Mouse (Mus musculus): ENCODE measurements at regions not wholly inside any gene's neighbourhood (a gene's known extent, or its start where the extent isn't known, plus 50 kb on each side); places are given as distances from the start of the nearest gene placed in this dataset.
"Not testable (repeated sequence)": the region's sequence is repeated elsewhere in the genome, so short reads cannot be mapped to it uniquely, and the experiment has no call there.

DNA sequence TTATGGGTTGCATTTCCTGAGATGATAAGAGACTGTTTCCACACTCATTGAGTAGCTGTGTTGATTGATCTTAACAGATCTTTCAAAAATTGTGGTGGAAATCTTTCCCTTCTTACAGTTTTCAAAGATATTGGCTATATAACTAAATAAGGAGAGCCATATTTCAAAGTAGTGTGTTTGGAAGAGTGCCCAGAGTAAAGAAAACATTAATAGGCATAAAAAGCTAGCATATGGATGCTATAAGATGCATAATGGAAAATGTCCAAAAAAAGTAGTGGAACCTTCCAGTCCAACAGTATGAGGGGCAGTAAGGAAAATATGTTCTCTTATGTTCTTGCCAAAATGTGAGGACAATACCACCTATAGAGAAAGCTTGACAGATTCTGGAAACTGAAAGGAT, 137.2 kb upstream of the Speer3 start:
- no peak for DNase-seq (ENCODE audit: low spot score in 2 of 2)

DNA sequence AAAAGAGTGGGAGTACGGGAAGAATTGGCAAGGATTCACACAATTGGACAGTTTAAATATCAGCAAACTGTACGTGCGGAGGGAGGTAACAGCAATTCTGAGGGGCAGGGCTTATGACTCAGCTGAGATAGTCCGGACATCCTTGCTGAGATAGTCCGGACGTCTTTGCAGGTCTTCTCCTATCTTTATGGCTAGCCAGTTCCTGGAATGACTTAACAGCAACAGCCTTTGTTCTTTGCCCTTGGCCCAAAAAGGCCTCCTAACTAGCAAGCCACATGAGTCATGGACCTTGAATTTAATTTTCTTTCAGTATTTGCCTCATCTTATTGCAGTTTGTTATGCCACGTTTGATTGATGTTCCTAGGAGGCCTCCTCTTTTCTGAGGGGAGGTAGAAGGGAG, 133.1 kb upstream of the Speer3 start:
- DNase-seq (ENCODE audit: low spot score in 2 of 2), result not testable (repeated sequence)

DNA sequence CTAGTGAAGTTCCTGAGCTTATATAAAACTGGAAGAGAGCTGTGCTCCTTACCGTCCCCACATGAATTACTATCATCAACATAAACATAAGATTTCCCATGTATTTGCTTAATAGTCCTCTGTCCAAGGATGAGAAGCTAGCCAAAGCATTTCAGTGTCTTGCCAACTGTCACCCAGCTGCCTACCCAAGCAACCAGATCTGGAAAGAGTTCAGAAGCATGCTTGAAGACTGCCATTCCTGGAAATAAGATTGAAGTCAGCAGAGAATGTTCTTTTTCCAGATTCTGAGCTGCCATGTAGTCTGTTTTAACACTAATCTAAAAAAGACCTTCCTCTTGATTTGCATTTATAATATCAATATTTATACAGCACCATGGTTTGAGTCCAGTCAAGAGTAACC, 131.9 kb upstream of the Speer3 start:
- no peak for DNase-seq (ENCODE audit: low spot score in 2 of 2)

DNA sequence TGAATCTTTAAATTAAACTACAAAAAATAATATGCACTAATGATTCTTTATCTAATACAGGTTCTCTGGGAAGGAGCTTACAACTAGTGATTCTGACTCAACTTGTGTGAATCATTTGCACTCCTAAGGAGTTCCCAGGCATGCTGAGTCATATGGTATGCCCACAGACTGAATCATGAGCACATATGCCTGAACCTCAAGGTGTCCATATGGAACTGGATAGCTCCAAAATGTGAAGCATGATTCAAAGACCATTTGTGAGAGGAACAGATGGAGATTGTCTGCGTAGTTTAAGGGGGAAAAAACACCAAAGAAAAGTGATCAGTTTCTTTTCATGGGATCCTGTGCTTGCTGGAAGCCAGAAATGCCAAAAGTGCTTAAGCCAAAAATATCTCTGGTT, 124.0 kb upstream of the Speer3 start:
- no peak for DNase-seq (ENCODE audit: low spot score in 2 of 2)

DNA sequence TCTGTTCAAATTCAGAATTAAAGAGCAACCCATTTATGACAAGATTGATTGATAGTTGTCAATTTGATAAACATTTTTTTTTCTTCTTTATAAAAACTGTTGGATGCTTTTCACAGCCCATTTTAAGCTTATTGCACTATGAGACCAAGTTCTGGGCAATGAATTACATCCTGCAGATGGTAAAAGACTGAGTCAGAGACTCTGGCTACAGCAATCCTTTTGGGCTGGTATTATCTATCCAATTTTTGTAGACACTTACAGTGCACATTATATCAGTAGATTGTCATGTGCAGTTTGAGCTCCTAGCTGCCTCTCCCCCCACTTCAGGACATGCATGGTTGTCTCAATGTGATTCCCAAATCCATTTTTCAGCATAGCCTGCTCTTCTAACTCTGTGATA, 122.6 kb upstream of the Speer3 start:
- no peak for DNase-seq (ENCODE audit: low spot score in 2 of 2)

DNA sequence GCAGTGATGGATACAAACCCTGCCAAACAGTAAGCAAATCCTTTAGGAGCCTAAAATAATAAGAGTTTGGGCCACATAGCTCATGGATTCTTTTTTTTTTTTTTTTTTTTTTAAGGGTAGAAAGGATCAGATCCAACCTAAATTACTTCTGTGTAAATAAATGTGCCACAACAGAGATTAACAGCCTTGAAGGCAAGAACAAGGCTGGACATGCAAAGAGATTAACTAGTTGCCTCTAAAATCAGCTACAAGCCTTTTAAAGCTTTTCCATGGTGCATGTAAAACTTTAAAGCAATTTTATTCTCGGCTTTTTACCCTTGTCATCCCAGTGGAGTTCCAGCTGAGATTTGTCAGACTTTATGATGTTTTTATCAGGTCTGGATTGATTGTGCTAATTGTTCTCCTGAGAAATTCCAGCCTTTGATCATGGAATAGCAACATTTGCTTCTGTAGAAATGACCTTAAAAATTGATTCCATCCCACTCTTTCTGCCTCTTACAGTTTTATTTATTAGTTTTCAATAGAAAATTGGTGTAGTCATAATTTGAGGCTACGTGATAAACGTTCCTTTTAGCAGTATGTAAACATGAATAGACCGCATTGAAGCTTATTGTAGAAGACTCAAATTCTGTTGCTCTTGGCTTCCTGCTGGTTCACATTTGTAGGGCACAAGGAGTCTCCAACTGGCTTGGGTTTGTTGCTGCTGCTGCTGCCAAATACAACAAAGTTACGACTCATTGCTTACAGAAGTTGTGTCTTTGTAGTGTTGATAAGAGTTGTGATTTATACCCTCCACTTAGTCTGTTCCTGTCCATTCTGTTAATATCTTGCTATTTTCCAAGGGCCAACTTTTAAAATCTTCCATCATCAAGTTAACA, 100.3 kb upstream of the Speer3 start:
- peak in 1 of 2 experiments; percentile 1 for DNase-seq (ENCODE audit: low spot score in 2 of 2)

DNA sequence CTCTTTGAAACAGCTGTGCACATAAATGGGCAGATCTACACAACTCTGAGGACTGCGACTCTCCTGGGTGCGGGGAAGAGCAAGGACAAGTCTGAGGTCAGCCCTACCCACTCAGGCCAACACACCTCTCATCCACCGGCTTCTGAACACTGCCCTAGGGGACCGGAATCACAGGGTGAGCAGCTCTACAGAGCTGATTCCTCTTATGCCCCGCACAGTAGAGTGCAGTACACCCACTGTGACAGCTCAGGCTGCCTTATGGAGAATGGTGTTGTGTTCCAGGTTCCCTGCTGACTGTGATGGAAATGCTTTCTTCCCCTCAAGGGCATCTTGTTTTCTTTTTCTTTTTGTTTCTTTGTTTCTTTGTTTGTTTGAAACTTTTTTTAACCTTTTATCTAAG, 96.6 kb upstream of the Speer3 start:
- no peak for DNase-seq (ENCODE audit: low spot score in 2 of 2)

Data from urinary bladder, adult 18-20 months (tissue).